Mouse (Mus musculus): Measurements from ENCODE around the gene Tia1. TPM values are rescaled to one million over a fixed set of nuclear protein-coding genes. Genes with fewer than 3 reads are reported as not detected.
"Not testable (repeated sequence)": the region's sequence is repeated elsewhere in the genome, so short reads cannot be mapped to it uniquely, and the experiment has no call there.

Gene Tia1
- polyA plus RNA-seq, 1 experiment from 2014 or later, result 221 TPM

DNA sequence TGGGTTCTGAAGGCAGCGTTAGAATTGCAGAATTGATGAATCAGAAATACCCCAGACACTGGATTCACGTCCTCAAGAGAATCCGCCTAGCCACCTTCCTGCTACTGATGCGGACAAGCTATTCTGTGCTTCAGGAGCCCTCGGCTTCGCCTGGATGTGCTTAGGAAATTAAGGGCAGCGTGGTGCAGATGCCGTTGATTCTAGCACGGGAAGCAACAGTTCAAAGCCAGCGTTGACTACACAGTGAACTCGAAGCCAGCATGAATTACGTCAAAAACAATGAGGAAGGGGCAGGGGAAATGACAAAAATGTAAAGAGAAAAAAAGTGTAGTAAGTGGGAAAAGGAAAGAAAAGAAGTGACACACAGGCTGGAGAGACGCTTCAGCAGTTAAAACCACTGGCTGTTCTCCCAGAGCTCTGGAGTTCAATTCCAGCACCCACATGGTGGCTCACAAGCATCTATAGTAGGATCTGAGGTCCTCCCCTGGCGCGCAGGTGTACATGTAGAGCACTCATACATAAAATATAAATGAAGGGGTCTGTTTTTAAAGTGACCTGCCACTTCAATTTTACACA, 33.2 kb upstream of the Tia1 start, which contains the start of gene Snrpg:
Gene Snrpg, plus strand, starts transcription at position 541 of the 576 bp plus-strand sequence.
- peaks cover 40% of the 10 kb centered on the region for H3K4me1 ChIP-seq
- H3K9me3 ChIP-seq (replicated peaks), result no peaks in the 10 kb centered on the region
- no peak for DNase-seq (ENCODE audit: low spot score)
- peak within 1 kb of the TSS; percentile 96 for H3K4me3 ChIP-seq
- H3K27ac ChIP-seq (replicated peaks), result peak within 1 kb of the TSS; percentile 94
- no peaks in the 10 kb centered on the region for H3K27me3 ChIP-seq (ENCODE audit: low read depth, poor library complexity, severe bottlenecking)
- H3K36me3 ChIP-seq, result peaks cover 57% of the 10 kb centered on the region
- 19% methylated on average over 15 of the region's 15 CpGs for WGBS

DNA sequence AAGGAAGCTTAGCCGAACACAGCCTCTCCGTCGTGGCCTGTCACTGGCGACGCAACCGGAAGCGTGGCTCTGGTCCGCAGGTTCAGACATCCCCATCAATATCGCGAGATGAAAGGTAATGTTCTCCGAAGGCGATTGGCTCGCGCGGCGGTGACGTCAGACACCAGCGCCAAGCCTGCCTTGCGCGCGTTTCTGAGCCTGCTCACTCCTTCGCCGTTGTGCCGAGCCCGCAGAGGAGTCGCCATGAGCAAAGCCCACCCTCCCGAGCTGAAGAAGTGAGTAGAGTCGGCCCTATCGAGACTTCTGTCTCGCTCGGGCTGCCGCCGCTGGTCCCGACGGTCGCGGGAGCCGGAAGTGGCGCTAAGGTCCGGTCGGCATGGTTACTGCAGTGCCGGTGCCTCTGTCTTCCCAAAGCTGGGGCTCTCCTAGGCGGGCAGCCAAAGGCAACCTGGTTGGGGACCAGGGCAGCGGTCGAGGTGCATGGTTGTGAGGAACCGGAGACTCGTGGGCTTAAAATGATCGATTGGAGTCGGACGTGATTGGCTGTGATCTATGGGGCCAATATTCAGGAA, 32.6 kb upstream of the Tia1 start:
- Histone ChIP-seq H3K4me3 (peak overlapping the region; percentile 96), H3K4me1 (peaks cover 34% of the 10 kb centered on the region), H3K27ac (replicated peaks) (peak overlapping the region; percentile 94), H3K27me3 (ENCODE audit: low read depth, poor library complexity, severe bottlenecking) (no peaks in the 10 kb centered on the region), H3K9me3 (replicated peaks) (no peaks in the 10 kb centered on the region), H3K36me3 (peaks cover 63% of the 10 kb centered on the region)
- DNase-seq (ENCODE audit: low spot score), result peak; percentile 97
- WGBS, result under 1% methylated on average over 50 of the region's 50 CpGs

GRCm38 (mm10) chr6:86371950-86372516, 32.0 kb upstream of the Tia1 start:
- H3K9me3 ChIP-seq (replicated peaks), result no peaks in the 10 kb centered on the region
- peaks cover 28% of the 10 kb centered on the region for H3K4me1 ChIP-seq
- WGBS, result 6% methylated on average over 12 of the region's 12 CpGs
- peak overlapping the region; percentile 96 for H3K4me3 ChIP-seq
- H3K27me3 ChIP-seq (ENCODE audit: low read depth, poor library complexity, severe bottlenecking), result no peaks in the 10 kb centered on the region
- no peak for DNase-seq (ENCODE audit: low spot score)
- H3K27ac ChIP-seq (replicated peaks), result peak overlapping the region; percentile 94
- H3K36me3 ChIP-seq, result peaks cover 67% of the 10 kb centered on the region

- H3K27ac ChIP-seq (replicated peaks), result no peak overlapping the region
- DNase-seq (ENCODE audit: low spot score), result no peak
- peaks cover 68% of the 10 kb centered on the region for H3K36me3 ChIP-seq
- H3K4me1 ChIP-seq, result peaks cover 26% of the 10 kb centered on the region
- 96% methylated on average over 6 of the region's 6 CpGs for WGBS
- H3K27me3 ChIP-seq (ENCODE audit: low read depth, poor library complexity, severe bottlenecking), result no peaks in the 10 kb centered on the region
- no peaks in the 10 kb centered on the region for H3K9me3 ChIP-seq (replicated peaks)
- no peak overlapping the region for H3K4me3 ChIP-seq
These were observed 30.5 kb upstream of the Tia1 start for GRCm38 (mm10) chr6:86373556-86373955.

DNA sequence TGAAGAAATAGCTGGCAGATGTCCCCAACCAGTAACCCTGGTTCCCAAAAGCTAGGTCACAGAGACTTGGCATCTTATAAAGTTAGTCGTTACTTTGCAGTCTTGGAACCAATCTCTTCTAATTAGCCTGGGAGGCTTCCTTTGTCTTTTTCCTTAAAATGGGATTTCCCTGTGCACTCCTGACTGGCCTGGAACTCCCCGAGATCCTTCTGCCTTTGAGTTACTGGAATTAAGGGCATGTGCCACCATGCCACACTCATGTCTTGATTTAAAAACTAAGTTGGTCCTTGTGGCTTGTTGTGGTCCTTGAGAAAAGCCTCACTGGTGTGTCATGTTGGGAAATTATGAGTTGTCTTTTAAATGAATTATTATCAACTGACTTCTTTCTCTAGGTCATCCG, 25.7 kb upstream of the Tia1 start:
- Histone ChIP-seq H3K27me3 (ENCODE audit: low read depth, poor library complexity, severe bottlenecking) (no peaks in the 10 kb centered on the region), H3K4me3 (no peak overlapping the region), H3K27ac (replicated peaks) (no peak overlapping the region), H3K36me3 (peaks cover 69% of the 10 kb centered on the region), H3K9me3 (replicated peaks) (no peaks in the 10 kb centered on the region), H3K4me1 (peaks cover 5% of the 10 kb centered on the region)
- DNase-seq (ENCODE audit: low spot score), result no peak
- 92% methylated on average over 3 of the region's 3 CpGs for WGBS

GRCm38 (mm10) chr6:86380112-86380511, 23.9 kb upstream of the Tia1 start:
- H3K27ac ChIP-seq (replicated peaks); DNase-seq (ENCODE audit: low spot score); H3K4me3 ChIP-seq; H3K4me1 ChIP-seq; H3K27me3 ChIP-seq (ENCODE audit: low read depth, poor library complexity, severe bottlenecking); H3K9me3 ChIP-seq (replicated peaks): not testable (repeated sequence)
- WGBS, result 76% methylated on average over 8 of the region's 8 CpGs
- H3K36me3 ChIP-seq, result peaks cover 55% of the 10 kb centered on the region

- Histone ChIP-seq H3K9me3 (replicated peaks) (no peaks in the 10 kb centered on the region), H3K4me1 (0 out of 2 replicates have a peak, but pooled peaks cover 4% of the 10 kb centered on the region), H3K4me3 (no peak overlapping the region), H3K27ac (replicated peaks) (no peak overlapping the region), H3K36me3 (peaks cover 56% of the 10 kb centered on the region), H3K27me3 (ENCODE audit: low read depth, poor library complexity, severe bottlenecking) (no peaks in the 10 kb centered on the region)
- no peak for DNase-seq (ENCODE audit: low spot score)
These were observed 21.5 kb upstream of the Tia1 start for GRCm38 (mm10) chr6:86382551-86382950.

- 57% methylated on average over 16 of the region's 16 CpGs for WGBS
- Histone ChIP-seq H3K9me3 (replicated peaks) (no peaks in the 10 kb centered on the region), H3K27ac (replicated peaks) (no peak overlapping the region), H3K4me1 (0 out of 2 replicates have a peak, but pooled peaks cover 4% of the 10 kb centered on the region), H3K4me3 (no peak overlapping the region), H3K27me3 (ENCODE audit: low read depth, poor library complexity, severe bottlenecking) (no peaks in the 10 kb centered on the region), H3K36me3 (peaks cover 56% of the 10 kb centered on the region)
- no peak for DNase-seq (ENCODE audit: low spot score)
These were observed 20.6 kb upstream of the Tia1 start for GRCm38 (mm10) chr6:86383370-86383769.

DNA sequence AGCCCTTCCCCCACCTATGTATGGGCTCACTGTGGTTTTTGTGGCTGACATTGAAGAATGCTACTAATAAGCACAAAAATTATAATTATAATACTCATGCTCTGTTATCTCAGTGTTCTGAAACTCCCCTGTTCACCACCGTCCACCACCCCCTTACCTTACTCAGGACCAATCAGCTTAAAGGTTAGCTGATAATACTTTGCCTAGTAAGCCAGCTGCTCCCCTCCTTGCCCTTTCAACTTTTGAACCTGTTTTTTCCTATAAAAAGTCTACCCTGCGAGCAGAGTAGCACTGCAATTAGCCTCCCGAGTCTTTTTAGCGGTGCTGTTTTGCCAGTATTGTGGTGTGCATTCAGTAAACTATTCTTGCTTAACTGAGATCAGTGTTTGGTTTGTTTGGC, 19.3 kb upstream of the Tia1 start:
- Histone ChIP-seq H3K4me1 (0 out of 2 replicates have a peak, but pooled peaks cover 4% of the 10 kb centered on the region), H3K4me3 (no peak overlapping the region), H3K27ac (replicated peaks) (no peak overlapping the region), H3K36me3 (peaks cover 56% of the 10 kb centered on the region), H3K27me3 (ENCODE audit: low read depth, poor library complexity, severe bottlenecking) (no peaks in the 10 kb centered on the region), H3K9me3 (replicated peaks) (no peaks in the 10 kb centered on the region)
- no peak for DNase-seq (ENCODE audit: low spot score)
- WGBS, result 81% methylated on average over 4 of the region's 4 CpGs

- Histone ChIP-seq H3K4me1 (0 out of 2 replicates have a peak, but pooled peaks cover 4% of the 10 kb centered on the region), H3K27me3 (ENCODE audit: low read depth, poor library complexity, severe bottlenecking) (no peaks in the 10 kb centered on the region), H3K9me3 (replicated peaks) (no peaks in the 10 kb centered on the region), H3K27ac (replicated peaks) (no peak overlapping the region), H3K36me3 (peaks cover 58% of the 10 kb centered on the region), H3K4me3 (no peak overlapping the region)
- no peak for DNase-seq (ENCODE audit: low spot score)
- WGBS, result 85% methylated on average over 5 of the region's 5 CpGs
These were observed 18.5 kb upstream of the Tia1 start for GRCm38 (mm10) chr6:86385362-86386104.

DNA sequence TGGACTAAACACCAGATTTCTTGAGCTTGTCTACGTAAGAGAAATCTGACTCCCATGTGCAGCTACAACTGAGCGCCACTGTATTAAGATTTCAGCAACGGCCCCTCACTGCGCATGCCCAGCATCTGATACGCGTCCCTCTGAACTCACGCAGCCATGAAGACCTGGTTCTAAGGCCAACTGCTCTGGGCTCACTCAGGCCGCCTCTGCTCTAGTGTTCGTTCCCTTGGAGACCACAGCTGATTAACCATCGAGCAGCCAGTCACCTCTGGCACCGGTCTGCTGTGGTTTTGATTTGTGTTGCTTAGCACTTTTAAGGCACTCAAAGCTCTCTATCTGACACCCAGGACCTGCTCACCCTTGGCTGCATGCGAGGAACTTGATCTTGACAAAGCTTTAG, 16.7 kb upstream of the Tia1 start:
- no peak for DNase-seq (ENCODE audit: low spot score)
- H3K4me1 ChIP-seq, result 0 out of 2 replicates have a peak, but pooled peaks cover 4% of the 10 kb centered on the region
- H3K27me3 ChIP-seq (ENCODE audit: low read depth, poor library complexity, severe bottlenecking), result no peaks in the 10 kb centered on the region
- no peak overlapping the region for H3K4me3 ChIP-seq
- H3K36me3 ChIP-seq, result peaks cover 74% of the 10 kb centered on the region
- H3K27ac ChIP-seq (replicated peaks), result no peak overlapping the region
- H3K9me3 ChIP-seq (replicated peaks), result no peaks in the 10 kb centered on the region
- WGBS, result 91% methylated on average over 12 of the region's 12 CpGs

GRCm38 (mm10) chr6:86388461-86388860, 15.6 kb upstream of the Tia1 start:
- Histone ChIP-seq H3K9me3 (replicated peaks) (no peaks in the 10 kb centered on the region), H3K4me1 (0 out of 2 replicates have a peak, but pooled peaks cover under 1% of the 10 kb centered on the region), H3K4me3 (no peak overlapping the region), H3K36me3 (peaks cover 84% of the 10 kb centered on the region), H3K27me3 (ENCODE audit: low read depth, poor library complexity, severe bottlenecking) (no peaks in the 10 kb centered on the region), H3K27ac (replicated peaks) (no peak overlapping the region)
- 89% methylated on average over 18 of the region's 18 CpGs for WGBS
- DNase-seq (ENCODE audit: low spot score), result no peak

DNA sequence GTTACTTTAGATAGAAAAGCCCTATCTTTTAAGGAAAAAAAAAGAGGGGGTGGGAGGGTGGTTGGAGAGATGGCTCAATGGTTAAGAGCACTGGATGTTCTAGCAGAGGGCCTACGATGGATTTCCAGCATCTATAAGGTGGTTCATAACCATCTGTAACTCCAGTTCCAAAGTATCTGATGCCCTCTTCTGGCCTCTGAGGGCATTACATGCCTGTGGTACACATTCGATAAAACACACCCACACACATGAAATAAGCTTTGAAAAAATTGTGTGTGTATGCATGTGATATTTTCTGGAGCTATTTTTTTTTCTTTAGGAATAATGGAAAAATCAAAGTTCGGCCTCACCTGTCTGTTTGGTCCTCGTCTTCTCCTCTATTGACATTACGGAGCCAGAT, 12.7 kb upstream of the Tia1 start:
- Histone ChIP-seq H3K27ac (replicated peaks) (no peak overlapping the region), H3K36me3 (peaks cover 81% of the 10 kb centered on the region), H3K4me3 (no peak overlapping the region), H3K4me1 (peaks cover 19% of the 10 kb centered on the region), H3K27me3 (ENCODE audit: low read depth, poor library complexity, severe bottlenecking) (no peaks in the 10 kb centered on the region), H3K9me3 (replicated peaks) (no peaks in the 10 kb centered on the region)
- DNase-seq (ENCODE audit: low spot score), result no peak
- 96% methylated on average over 5 of the region's 5 CpGs for WGBS

All from midbrain, embryonic 10.5 days (tissue).